Mouse (Mus musculus) midbrain, postnatal 0 days (tissue): Measurements from ENCODE around the gene Thsd7b. TPM values are rescaled to one million over a fixed set of nuclear protein-coding genes. Genes with fewer than 3 reads are reported as not detected.

ENCODE experiments used
- ATAC-seq: fragments of 200-750 bp; cut with Nextera tagmentation; 2 replicates; pipeline ENCODE4 v1.8.0; 2017; ENCODE audit warnings: moderate number of reproducible peaks, mild to moderate bottlenecking, moderate TSS enrichment, moderate library complexity; ENCODE audit not compliant: low FRiP score
- DNase-seq: peaks from one replicate; pipeline ENCODE4 v3.0.0-alpha.2; 2015; ENCODE audit warnings: low spot score
- H3K27ac ChIP-seq: fragments of 300-500 bp; sonication (generic); 2 replicates; pipeline ENCODE4 v1.5.1; 2014; ENCODE audit warnings: low read depth, mild to moderate bottlenecking, low read length, mixed read lengths
- H3K27me3 ChIP-seq: fragments of 300-500 bp; sonication (generic); 2 replicates; pipeline ENCODE4 v1.6.1; 2014; ENCODE audit warnings: low read length, control low read depth, mixed read lengths; ENCODE audit not compliant: insufficient read depth
- H3K36me3 ChIP-seq: fragments of 300-500 bp; sonication (generic); 2 replicates; pipeline ENCODE4 v1.6.1; 2014; ENCODE audit warnings: low read length, control low read depth, mixed read lengths; ENCODE audit not compliant: insufficient read depth
- H3K4me1 ChIP-seq: fragments of 300-500 bp; sonication (generic); 2 replicates; pipeline ENCODE4 v1.6.1; 2014; ENCODE audit warnings: mild to moderate bottlenecking, control low read depth, antibody characterized with exemption, low read length, mixed read lengths; ENCODE audit not compliant: insufficient read depth
- H3K4me2 ChIP-seq: fragments of 300-500 bp; sonication (generic); 2 replicates; pipeline ENCODE4 v1.6.1; 2014; ENCODE audit warnings: low read depth, mild to moderate bottlenecking, low read length, mixed read lengths; ENCODE audit not compliant: poor library complexity, severe bottlenecking
- H3K4me3 ChIP-seq: fragments of 300-500 bp; sonication (generic); 2 replicates; pipeline ENCODE4 v1.5.1; 2014; ENCODE audit warnings: low read depth, mild to moderate bottlenecking, low read length, moderate library complexity
- H3K9ac ChIP-seq: fragments of 300-500 bp; sonication (generic); replicated peaks from 2 replicates; pipeline ENCODE4 v1.6.1; 2014; ENCODE audit warnings: mild to moderate bottlenecking, low read length, moderate library complexity, mixed read lengths; ENCODE audit not compliant: poor library complexity, severe bottlenecking
- H3K9me3 ChIP-seq: fragments of 300-500 bp; sonication (generic); 2 replicates; pipeline ENCODE4 v1.6.1; 2016; ENCODE audit warnings: low read length, control low read depth
- CTCF ChIP-seq: IDR thresholded peaks from 2 replicates; pipeline ENCODE4 v1.5.1; 2016; ENCODE audit warnings: antibody characterized with exemption, mild to moderate bottlenecking
- WGBS: fragments of 180-500 bp; shearing (Covaris S2); extraction: QIAGEN DNeasy Blood & Tissue Kit; methylation state at CpG from one replicate; pipeline ENCODE4 v1.1.7; 2014; 5-methylcytosine and 5-hydroxymethylcytosine counted together
- polyA plus RNA-seq: library from polyadenylated mRNA; unstranded; fragments of >200 nt; fragmentation: Nextera tagmentation; extraction: Ambion mirVana; gene quantifications from 2 replicates; pipeline ENCODE4 v1.2.1, GENCODE M21; 2015
- total RNA-seq: library from RNA; depleted of rRNA; stranded (reverse); fragments of >200 nt; gene quantifications from 2 replicates; pipeline ENCODE4 v1.2.3, GENCODE M21; 2014; rRNA removed

Thsd7b gene
- total RNA-seq (19.8 and 20.8 TPM in 2 replicates), polyA plus RNA-seq (9.5 and 11.6 TPM in 2 replicates)

- H3K9me3 ChIP-seq, result no peaks in the 10 kb centered on the region
- under 1% methylated on average over 44 of the region's 45 CpGs for WGBS
- peak within 1 kb of the TSS; percentile 39; the same call in 1 of the 2 replicates for H3K27ac ChIP-seq
- H3K4me1 ChIP-seq, result 0 out of 2 replicates have a peak, but pooled peaks cover 3% of the 10 kb centered on the region
- H3K27me3 ChIP-seq, result no peaks in the 10 kb centered on the region
- ATAC-seq, result peak; percentile 75
- H3K4me3 ChIP-seq, result peak within 1 kb of the TSS; percentile 59
- no peaks in the 10 kb centered on the region for H3K36me3 ChIP-seq
- H3K9ac ChIP-seq, result peak within 1 kb of the TSS; percentile 62
- DNase-seq, result peak; percentile 43
- peak within 1 kb of the TSS; percentile 82 for H3K4me2 ChIP-seq
- peak; percentile 43 for TF ChIP-seq CTCF
Measured at GRCm38 (mm10) chr1:129272982-129273937, at the start of gene Thsd7b. TSS of gene Thsd7b (plus strand) at chr1:129273302.

GRCm38 (mm10) chr1:129244292-129244691, 28.8 kb upstream of the Thsd7b start:
- Histone ChIP-seq H3K27ac (no peak overlapping the region), H3K9ac (no peak overlapping the region), H3K9me3 (no peaks in the 10 kb centered on the region), H3K27me3 (no peaks in the 10 kb centered on the region), H3K36me3 (no peaks in the 10 kb centered on the region), H3K4me2 (no peak overlapping the region), H3K4me3 (no peak overlapping the region), H3K4me1 (no peaks in the 10 kb centered on the region)
- WGBS, result 62% methylated on average over 3 of the region's 3 CpGs
- ATAC-seq (no peak), DNase-seq (peak; percentile 23)
- TF ChIP-seq CTCF, result peak; percentile 66

- H3K27me3 ChIP-seq, result no peaks in the 10 kb centered on the region
- no peak for TF ChIP-seq CTCF
Measured at GRCm38 (mm10) chr1:129250704-129251443, 22.2 kb upstream of the Thsd7b start.

GRCm38 (mm10) chr1:129266684-129267083, 6.4 kb upstream of the Thsd7b start:
- Histone ChIP-seq H3K27ac (no peak overlapping the region), H3K4me2 (no peak overlapping the region), H3K4me1 (no peaks in the 10 kb centered on the region), H3K4me3 (no peak overlapping the region), H3K27me3 (no peaks in the 10 kb centered on the region), H3K36me3 (no peaks in the 10 kb centered on the region), H3K9ac (no peak overlapping the region), H3K9me3 (no peaks in the 10 kb centered on the region)
- ATAC-seq, result no peak
- DNase-seq, result no peak
- no peak for TF ChIP-seq CTCF
- 96% methylated on average over 3 of the region's 3 CpGs for WGBS

More at GRCm38 (mm10) chr1:129250704-129251443, 22.2 kb upstream of the Thsd7b start:
- no peak overlapping the region for H3K9ac ChIP-seq
- H3K27ac ChIP-seq, result no peak overlapping the region
- H3K4me2 ChIP-seq, result no peak overlapping the region
- ATAC-seq (no peak), DNase-seq (no peak)
- WGBS, result 71% methylated on average over 6 of the region's 6 CpGs
- no peaks in the 10 kb centered on the region for H3K36me3 ChIP-seq
- no peaks in the 10 kb centered on the region for H3K4me1 ChIP-seq
- H3K9me3 ChIP-seq, result no peaks in the 10 kb centered on the region
- no peak overlapping the region for H3K4me3 ChIP-seq

GRCm38 (mm10) chr1:129304173-129304572, 31.1 kb downstream of the Thsd7b start:
- Histone ChIP-seq H3K9me3 (no peaks in the 10 kb centered on the region), H3K27me3 (no peaks in the 10 kb centered on the region), H3K4me2 (no peak overlapping the region), H3K4me3 (no peak overlapping the region), H3K4me1 (no peaks in the 10 kb centered on the region), H3K27ac (no peak overlapping the region), H3K9ac (no peak overlapping the region), H3K36me3 (no peaks in the 10 kb centered on the region)
- 89% methylated on average over 1 of the region's 1 CpGs for WGBS
- DNase-seq (no peak), ATAC-seq (no peak)
- TF ChIP-seq CTCF, result 0 out of 2 replicates have a peak, but pooled peaks have one; percentile 2
